Mouse (Mus musculus) lung, postnatal 36 days (tissue): ENCODE data around the gene Bcl2l1.

ENCODE experiments used
- DNase-seq: peaks from one replicate; pipeline ENCODE4 v3.0.0; 2022; ENCODE audit warnings: mixed read lengths

The Bcl2l1 gene

DNA sequence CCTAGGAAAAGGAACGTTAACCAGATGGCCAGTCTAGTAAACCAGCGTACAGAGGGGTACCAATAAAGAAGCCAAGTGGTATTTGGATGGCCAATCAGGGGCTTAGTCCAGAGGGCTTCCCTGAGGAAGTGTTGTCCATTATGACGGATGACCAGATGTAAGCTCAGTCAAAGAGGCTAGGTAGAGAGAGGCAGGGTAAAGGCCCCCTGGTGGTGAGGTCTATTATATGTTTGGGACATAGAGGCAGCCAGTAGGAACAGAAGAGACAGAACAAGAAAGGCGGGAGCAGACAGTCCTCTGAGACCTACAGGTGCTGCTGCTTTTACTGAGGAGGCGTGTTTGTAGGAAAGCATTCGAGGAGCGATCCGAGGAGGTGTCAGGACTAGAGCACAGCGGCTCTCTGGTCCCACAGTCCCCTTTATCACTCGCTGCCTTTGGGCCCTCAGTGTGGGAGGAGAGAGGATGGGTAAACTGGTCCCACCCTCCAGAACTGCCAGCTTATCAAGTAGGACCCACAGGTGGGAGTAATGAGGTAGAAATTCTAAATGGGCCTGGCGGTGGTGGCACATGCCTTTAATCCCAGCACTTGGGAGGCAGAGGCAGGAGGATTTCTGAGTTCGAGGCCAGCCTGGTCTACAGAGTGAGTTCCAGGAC, 63.8 kb downstream of the Bcl2l1 start:
- DNase-seq = peak; percentile 92

DNA sequence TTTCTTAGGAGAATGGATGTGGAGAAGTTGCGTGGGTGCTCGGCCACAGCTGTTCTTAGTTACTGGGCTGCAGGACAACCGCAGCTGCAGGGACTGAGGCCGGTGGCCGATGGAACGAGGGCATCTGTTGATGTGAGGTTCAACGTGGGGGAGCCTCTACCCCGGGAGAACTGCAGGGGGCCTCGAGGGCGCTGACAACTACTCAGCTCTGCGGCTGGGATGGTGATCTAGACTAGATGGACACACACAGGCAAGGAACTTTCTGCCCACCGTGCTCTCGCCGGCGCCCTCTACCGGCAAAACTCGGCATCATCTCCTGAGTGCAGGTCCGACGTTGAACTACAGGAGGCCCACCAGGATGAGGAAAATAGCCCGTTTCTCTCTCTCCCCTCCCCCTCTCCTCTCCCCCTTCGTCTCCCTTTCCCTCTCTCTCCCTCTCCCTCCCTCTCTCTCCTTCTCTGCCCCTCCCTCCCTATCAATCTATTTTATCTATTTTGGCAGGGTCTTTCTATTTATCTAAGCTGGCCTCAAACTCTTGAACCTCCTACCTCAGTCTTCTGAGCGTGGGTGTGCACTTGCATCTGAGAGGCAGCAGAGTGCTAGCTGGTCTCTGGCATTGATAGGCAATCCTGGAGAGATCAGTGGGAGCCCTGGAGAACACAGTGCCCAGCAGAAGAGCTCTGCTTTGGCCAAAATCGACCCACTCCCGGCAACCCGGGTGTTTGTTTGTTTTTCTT, 65.0 kb downstream of the Bcl2l1 start:
- DNase-seq = peak; percentile 97

DNA sequence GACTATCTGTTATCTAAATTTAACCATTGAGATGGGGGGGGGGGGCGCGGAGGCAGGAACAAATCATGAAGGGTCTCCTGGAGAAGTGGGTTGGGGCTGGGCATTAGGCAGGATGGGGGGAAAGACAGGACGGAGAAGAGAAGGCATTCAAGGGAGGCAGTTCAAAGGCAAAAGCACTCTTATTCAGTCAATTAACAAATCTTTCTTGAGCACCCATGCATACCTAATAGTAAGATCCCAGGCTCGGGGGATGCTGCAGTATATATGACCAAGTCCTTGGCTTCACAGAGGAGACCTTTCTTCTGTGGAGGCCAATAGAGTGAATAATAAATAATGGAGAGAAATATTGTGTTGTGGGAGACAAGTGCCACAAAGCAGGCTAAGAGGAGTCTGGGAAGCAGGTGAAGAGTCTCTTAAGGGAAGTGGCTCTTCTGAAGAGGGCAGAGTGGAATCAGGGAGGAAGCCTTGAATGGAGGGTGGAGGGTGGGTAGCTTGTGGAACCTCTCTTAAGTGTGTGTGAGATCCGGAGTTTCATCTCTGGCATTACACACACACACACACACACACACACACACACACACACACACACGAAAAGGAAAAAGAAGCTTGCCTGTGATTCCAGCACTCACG, 66.4 kb downstream of the Bcl2l1 start:
- peak; percentile 75 for DNase-seq

DNA sequence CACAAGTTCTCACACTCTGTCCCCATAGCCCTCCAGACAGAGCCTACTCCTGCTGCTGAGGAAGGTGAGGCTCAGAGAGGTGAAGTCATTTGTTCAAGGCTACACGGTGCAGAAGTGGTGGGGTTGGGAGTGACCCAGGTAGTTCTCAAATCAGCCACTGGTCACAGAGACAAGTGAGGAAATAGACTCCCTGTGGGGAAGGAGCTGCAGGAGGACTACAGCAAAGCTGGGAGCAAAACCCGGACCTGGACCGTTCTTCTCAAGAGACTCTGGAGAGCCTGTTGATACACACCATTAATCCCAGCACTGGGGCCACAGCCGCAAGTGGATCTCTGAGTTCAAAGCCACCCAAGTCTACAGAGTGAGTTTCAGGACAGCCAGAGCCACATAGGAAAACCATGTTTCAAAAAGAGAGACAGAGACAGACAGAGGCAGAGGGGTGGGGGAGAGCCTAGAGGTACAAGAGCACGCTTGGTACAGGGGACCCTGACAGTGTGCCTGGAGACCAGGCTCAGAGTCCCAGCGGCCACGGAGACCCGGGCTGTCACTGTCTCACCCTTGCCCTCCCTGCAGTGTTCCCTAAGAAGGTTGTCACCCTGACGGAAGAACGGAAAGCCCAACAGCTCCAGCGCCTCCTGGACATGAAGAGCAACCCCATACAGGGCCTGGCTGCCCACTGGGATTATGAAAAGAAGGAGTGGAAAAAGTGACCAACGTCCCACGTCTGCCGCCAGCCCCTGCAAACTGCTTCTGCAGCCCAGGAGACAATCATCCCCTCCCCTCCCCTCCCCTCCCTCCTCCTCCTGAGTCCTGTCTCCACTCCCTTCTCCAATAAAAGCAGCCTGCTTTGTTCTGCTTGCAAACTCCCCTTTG, 67.1 kb downstream of the Bcl2l1 start:
- peak; percentile 45 for DNase-seq

DNA sequence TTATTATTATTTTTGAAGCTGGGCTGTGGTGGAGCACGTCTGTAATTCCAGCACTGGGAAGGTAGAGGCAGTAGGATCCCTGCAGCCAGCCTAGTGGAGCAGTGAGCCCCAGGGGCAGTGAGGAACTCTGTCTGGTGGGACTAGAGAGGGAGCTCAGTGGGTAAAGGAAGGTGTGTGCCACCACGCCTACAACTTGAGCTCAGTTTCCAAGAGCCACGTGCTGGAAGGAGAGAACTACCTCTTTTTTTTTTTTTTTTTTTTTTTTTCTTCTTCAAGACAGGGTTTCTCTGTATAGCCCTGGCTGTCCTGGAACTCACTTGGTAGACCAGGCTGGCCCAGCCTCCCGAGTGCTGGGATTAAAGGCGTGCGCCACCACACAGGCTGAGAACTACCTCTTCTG, 68.2 kb downstream of the Bcl2l1 start:
- no peak for DNase-seq

DNA sequence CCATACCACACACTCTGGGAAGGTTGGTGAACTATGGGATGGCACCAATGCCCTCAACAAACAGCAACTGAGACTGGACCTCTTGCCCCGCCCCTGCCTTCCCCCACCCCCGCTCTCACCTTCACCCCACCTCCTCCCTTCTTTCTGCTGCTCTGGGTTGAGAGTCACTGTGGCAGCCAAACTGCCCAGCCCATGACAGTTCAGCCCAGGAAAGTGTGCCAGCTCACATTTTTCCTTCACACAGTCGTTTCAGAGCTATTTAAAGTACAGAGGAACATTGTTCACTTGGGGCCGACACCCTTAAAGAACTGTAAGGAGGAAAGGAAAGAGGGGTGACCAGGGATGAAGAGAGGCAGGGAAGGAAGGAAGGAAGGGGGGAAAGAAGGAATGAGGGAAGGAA, 73.2 kb downstream of the Bcl2l1 start:
- no peak for DNase-seq

DNA sequence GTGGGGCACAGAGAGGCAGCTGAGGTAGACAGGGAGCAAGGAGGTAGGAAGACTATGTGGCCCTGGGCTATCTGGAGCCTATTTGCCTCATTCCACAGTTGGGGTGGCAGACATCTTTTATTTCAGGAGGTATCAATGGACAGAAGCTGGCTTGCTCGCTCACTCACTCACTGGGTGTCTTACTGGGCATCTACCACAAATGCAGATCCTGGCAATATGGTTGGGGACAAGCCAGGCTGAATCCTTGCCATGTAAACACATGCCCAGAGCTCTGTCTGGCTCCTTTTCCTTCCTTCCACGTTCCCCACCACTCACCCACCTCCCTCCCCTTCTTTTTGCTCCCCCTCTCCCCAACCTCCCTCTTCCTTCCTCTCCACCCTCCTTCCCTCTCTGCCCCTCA, 74.0 kb downstream of the Bcl2l1 start:
- no peak for DNase-seq

DNA sequence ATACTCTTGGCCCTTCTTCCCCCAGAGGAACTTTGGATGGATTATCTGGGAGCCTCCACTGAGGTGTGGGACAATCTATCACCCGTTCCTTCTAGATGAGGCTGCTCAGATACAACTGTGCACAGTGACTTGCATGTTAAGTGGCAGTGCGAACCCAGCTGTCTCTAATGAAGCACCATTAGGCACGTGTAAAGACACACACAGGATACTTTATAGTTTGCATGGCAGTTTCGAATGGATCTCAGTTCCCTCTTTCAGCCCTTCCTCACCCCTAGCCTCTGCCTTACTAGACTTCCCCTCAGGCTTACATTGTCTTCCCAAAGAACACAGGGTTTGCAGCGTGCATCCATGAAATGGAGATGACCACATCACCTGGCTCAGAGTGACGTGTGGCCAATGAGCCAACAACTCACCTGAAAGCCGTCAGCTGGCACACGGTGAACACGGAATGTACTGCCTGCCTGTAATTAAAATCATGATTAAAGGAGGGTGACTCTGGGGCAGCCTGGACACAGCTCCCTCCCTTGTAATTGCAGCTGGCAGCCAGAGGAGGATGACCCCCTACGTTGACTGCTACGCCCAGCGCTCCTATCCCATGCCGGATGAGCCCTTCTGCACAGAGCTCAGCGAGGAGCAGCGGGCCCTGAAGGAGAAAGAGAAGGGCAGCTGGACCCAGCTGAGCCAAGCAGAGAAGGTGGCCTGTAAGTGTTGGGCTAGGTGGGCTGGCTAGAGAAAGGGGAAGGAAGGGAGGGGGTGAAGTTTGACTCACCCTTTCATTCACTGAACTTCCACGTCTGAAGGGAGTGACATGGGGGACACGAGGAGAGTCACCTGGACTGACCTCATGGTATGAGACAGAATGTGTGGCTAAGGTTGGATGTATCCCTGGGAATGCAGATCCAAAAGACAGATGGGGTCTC, 74.8 kb downstream of the Bcl2l1 start:
- no peak for DNase-seq

DNA sequence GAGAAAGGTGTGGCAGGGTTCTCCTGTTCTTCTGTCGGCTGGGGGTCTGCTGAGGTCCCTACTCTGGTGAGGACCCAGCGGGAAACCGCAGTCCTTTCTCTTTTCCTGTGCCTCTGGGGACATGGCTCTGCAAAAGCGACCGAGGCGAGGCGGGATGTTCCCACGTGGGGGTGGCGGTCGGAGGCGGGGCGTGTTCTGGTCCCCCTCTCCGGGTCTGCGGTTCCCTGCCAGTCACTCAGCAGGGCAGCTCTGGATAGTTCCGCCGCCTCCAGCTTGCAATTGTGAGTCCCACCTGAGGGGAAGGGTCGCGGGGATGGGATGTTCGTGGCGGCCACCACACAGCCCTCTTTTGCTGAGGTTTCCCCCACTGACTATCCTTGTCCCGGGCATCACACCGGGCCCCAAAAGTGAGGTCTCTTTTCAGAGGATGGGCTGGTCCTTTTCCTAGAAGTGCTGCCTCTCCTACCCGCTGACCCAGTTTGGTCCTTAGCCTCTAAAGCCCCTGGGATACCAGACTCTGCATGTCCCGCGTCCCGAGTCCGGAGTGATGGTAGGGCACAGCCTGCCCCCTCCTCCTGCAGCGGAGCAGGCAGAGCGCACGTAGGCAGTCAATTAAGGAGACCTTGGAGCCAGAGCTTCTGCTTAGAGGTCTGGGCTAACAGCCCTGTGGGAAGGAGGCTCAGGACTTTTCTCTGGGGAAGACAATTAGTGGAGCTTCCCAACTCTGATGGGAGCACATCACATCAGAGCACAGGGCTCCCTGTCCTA, 77.4 kb downstream of the Bcl2l1 start, which contains the start of gene Cox4i2:
TSS of gene Cox4i2 (plus strand) at position 230 of the 768 bp plus-strand sequence.
- DNase-seq = peak; percentile 50

DNA sequence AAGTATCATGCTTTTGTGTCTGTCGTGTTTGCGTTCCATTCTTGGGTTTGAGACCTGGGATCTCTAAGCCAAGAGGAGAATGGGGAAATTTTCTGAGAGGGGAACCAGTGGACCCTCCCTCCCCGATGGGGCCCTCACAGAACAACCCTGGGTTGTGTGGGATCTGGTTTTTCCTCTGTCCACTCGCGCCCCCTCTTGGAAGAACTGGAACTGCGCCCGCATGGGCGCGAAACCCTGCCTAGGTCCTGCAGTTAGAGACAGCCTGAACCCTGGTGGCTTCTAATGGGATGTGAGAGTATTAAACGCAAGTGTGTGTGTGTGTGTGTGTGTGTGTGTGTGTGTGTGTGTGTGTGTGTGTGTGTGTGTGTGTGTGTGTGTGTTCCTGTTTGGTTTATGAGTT, 89.1 kb downstream of the Bcl2l1 start:
- DNase-seq = peak; percentile 90

DNA sequence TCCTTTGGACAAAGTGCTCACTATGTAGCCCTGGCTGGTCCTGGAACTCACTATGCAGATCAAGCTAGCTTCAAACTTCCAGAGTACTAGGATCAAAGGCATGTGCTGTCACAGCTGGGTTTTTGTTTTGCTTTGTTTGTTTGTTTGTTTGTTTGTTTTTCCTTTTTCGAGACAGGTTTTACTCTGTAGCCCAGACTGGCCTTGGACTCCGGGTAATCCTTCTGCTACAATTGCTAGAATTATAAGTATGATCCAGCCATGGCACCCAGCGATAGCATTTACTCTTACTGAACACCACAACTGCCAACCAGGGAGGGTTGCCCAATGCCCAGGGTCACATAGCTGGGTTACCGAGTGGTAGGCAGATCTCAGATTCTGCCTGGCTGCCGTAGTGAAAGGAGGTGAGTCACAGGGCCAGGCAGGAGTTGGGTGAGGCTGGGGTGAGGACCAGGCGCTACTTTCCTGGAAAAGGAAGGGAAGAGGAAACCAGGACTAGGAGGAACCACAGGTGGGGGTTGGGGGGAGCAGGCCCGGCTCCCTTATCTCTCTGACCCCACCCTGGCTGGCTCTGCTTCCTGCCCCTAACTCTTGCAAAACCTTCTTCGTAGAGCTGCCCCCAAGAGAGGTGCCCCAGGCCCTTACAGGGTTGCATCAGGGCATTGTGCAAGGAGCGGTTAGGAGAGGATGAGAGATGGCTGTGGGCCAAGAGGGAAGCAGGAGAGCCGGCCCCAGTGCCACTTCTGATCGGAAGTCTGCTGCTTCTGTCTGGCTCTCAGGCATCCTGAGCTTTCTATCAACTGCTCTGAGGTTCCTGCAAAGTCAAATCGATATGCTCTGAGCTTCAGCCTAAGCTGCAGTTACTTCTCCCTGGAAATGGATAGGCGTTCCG, 90.1 kb downstream of the Bcl2l1 start:
- DNase-seq = peak; percentile 95

DNA sequence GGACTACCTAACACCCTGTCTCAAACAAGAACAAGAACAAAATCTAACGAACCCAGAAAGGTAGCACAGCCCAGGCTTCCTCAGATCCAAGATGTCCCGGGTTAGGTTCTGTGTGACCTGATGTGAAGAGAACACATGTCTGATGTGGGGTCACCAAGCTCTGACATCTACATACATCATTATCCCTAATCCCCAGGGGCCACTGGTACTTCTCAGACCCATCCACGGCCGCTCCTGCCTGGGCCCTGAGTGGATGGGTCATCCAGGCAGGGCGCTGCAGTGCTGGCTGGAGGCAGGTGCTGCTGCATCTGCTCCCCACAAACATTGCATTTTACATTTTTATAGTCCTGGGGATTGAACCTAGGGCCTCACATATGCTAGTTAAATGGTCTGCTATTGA, 91.0 kb downstream of the Bcl2l1 start:
- DNase-seq = no peak

DNA sequence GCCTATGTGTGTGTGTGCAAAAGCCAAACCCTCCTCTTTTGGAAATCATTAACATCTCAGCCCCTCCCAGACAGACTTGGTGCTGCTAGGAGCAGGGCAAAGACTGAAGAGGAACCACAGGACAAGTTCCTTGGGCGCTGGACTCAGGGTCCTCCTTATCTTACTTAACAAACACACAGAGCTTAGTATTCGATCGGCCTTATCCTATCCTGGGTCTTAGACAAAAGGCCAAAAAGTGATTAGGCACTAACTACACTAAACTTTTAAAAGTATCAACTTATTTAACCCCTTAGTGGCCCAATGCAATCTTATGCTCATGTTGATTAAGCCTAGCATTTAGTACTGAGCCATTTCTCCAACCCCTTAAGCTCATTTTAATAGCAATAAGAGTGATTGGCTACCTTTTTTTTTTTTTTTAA, 91.7 kb downstream of the Bcl2l1 start:
- DNase-seq = peak; percentile 75

DNA sequence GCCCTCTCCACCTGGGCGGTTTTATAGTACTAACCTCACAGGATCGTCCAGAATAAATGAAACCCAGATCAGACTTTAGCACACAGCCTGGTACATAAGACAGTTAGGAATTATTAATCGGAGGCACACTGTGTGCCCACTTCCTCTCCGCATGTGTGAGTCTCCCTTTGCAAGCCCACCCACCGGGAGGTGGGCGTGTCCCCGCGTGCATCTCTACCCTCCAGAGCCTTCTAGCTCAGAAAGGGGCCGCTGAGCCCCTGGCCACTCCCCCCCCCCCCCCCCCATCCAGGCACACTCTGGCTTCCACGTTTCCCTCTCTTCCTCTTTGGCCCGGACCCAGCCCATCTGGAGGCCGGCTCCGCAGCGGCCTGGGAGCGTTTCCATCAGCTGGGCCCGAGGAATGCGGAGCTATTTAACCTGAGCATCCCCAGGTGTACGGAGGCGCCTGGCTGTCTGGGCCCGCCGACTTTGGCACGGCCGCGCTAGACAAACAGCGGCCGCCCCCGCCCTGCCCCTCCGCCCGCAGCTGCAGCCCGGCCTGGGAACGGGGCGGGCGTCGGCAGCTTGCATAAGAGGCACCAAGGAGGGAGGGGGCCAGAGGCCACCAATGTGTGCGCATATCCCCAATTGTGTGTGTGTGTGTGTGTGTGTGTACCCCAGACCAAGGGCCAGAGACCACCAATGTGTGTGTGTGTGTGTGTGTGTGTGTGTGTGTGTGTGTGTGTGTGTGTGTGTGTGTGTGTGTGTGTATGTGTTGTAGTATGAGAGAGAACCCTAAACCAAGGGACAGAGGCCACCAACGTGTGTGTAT, 92.3 kb downstream of the Bcl2l1 start:
- DNase-seq = peak; percentile 86

DNA sequence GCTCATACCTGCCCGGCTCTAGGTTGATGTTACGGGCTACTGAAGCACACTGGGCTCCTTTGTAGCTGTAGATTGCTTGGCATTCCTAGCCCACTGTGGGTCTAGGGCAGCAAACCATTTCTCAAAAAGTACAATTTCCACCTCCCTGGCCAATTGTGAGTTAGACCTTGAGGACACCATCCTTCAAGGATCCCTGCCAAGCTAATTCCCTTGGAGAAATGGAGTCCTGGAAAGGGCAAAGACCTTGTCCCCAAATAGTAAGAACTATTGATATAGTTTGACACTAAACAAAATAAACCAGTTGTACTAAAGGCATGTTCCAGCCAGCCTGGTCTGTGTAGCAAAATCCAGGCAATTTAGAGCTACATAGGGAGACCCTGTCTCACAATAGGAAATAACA, 93.2 kb downstream of the Bcl2l1 start:
- no peak for DNase-seq

DNA sequence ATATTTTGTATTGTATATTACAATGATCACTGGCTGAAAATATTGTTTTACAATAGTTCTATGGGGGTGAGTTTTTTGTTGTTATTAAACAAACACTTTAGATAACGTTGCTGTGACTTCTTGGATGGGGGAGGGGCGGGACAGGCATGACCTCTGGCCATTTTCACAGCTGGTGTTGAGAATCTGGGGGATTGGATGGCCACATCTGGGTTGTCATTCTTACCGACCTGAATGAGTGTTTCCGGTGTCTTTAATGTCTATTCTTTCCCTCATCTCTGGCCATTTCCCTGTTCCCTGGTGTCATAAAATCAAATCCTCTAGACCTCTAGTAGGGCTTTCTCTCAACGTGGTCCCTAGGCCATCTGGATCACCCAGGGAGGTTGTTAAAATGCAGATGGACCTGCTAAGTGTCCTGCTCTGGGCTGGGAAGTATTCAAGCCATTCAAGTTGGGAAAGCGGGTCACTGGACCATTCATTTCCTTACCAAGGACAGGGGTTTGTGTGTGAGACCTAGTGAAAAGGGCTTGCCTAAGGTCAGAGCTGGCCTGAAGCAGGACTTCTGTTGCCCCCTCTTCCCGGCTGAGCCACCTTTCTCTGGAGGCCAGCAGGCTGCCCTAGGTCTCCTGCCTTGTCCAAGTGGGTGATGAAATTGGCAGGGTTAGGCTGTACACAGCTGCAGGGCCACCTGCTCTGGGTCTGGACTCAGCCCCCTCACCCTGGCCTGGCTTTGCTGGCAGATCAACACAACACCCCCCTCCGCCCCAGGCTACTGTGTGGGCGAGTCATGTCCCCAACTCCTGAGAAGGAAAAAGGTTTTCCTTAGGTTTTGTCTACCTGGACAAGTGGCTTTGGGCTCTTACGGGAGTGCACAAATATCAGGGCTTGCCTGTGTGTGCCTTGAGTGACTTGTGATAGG, 94.0 kb downstream of the Bcl2l1 start:
- peak; percentile 46 for DNase-seq

DNA sequence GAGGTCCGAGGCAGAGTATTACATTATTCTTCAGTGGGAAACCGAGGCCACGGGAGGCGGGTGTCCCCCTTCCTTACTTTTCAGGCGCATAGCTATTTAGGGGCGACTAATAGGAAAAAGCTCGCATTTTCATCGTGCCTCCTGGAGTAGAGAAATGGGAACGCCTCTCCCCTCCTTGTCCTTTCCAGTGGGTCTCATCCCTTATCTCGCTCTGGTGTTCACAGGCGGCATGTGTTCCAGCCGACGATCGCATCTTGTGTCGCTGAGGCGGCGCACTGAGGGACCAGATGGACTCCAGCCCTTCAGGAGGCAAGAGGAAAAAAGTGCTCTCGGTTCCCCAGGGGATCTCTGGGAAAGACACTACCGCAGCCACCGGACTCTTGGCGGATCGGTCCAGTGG, 94.8 kb downstream of the Bcl2l1 start:
- peak; percentile 52 for DNase-seq

DNA sequence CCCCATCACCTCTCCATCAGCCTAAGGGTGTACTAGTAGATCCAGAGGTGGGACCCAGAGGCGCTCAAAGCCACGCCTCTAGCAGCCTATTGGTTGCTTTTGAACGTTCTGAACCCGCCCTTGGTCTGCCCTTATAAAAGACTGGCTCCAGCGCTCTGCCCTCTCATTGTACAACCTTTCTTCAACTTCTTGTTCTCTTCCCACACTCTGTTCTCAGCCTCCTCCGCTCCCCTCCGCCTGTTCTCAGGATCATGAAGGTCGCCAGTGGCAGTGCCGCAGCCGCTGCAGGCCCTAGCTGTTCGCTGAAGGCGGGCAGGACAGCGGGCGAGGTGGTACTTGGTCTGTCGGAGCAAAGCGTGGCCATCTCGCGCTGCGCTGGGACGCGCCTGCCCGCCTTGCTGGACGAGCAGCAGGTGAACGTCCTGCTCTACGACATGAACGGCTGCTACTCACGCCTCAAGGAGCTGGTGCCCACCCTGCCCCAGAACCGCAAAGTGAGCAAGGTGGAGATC, 95.4 kb downstream of the Bcl2l1 start, which contains the start of gene Id1:
TSS of gene Id1 (plus strand) at position 162 of the 512 bp plus-strand sequence.
- DNase-seq = peak; percentile 97
